Mouse (Mus musculus): Measurements from ENCODE around the gene Atf6b.

The Atf6b gene

DNA sequence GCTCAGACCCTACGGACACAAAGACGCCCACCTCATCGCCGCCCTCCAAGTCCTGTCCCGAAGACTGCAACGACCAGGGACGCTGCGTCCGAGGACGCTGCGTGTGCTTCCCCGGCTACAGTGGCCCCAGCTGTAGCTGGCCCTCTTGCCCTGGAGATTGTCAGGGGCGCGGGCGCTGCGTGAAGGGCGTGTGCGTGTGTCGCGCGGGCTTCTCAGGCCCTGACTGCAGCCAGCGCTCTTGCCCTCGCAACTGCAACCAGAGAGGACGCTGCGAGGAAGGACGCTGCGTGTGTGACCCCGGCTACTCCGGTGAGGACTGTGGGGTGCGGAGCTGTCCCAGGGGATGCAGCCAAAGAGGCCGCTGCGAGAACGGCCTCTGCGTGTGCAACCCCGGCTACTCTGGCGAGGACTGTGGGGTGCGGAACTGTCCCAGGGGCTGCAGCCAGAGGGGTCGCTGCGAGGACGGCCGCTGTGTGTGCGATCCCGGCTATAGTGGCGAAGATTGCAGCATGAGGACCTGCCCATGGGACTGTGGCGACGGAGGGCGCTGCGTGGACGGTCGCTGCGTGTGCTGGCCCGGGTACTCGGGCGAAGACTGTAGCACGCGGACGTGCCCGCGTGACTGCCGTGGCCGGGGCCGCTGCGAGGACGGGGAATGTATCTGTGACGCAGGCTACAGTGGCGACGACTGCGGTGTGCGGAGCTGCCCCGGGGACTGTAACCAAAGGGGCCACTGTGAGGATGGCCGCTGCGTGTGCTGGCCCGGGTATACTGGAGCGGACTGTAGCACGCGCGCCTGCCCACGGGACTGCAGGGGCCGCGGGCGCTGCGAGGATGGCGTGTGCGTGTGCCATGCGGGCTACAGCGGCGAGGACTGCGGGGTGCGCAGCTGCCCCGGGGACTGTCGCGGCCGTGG, 24.5 kb downstream of the Atf6b start:
- DNase-seq, result no peak

DNA sequence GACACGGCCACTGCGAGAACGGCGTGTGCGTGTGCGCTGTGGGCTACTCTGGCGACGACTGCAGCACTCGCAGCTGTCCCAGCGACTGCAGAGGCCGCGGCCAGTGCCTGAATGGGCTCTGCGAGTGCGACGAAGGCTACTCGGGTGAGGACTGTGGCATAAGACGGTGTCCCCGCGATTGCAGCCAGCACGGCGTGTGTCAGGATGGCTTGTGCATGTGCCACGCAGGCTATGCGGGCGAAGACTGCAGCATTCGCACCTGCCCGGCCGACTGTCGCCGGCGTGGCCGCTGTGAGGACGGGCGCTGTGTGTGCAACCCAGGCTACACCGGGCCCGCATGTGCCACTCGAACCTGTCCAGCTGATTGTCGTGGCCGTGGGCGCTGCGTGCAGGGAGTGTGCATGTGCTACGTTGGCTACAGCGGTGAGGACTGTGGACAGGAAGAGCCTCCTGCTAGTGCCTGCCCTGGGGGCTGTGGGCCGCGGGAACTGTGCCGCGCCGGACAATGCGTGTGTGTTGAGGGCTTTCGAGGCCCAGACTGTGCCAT, 25.4 kb downstream of the Atf6b start:
- no peak for DNase-seq

DNA sequence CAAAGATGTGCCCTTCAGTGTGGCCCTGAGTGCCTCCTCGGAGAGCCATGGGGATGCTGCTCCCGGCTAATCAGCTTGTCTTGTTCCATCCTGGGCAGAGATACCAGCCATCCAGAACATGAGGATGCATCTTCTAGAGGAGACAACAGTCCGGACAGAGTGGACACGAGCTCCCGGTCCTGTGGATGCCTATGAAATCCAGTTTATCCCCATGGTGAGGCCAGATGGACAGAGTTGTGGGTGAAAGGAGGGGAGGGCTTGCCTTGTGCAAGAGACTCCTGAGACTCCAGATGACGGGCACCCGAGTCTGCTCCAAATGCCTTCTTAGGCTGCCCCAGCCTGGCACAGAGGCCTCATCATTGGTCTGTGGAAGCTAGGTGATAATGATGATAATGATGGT, 26.2 kb downstream of the Atf6b start:
- DNase-seq, result no peak

DNA sequence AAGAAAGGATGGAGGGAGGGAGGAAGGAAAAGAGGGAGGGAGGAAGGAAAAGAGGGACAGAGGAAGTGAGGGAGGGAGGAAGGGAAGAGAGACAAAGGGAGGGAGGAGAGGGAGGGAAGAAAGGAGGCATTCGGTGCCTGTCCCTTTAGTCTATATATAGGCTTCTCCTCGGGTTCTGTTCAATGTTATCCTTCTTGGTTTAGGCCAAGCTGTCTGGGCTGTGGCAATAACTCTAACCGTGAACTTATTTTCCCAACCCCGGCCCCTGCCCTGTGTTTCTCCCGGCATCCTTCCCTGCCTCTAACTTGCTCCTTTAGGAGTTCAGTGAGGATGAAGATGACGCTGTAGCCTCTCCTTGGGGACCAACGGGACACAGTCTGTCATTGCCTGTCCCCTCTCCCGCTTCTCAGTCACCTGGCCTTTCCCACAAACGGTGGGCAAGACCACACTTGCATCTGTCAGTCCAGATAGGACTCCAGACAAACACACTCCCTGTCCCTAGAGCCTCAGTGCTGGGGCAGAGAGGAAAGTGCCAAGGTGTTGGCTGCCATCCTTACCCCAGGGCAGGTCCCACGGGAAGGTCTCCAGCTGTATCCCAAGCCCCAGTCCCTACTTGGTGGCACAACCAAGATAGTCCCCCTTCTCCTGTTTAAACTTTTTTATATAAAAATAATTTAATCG, 27.7 kb downstream of the Atf6b start:
- no peak for DNase-seq

DNA sequence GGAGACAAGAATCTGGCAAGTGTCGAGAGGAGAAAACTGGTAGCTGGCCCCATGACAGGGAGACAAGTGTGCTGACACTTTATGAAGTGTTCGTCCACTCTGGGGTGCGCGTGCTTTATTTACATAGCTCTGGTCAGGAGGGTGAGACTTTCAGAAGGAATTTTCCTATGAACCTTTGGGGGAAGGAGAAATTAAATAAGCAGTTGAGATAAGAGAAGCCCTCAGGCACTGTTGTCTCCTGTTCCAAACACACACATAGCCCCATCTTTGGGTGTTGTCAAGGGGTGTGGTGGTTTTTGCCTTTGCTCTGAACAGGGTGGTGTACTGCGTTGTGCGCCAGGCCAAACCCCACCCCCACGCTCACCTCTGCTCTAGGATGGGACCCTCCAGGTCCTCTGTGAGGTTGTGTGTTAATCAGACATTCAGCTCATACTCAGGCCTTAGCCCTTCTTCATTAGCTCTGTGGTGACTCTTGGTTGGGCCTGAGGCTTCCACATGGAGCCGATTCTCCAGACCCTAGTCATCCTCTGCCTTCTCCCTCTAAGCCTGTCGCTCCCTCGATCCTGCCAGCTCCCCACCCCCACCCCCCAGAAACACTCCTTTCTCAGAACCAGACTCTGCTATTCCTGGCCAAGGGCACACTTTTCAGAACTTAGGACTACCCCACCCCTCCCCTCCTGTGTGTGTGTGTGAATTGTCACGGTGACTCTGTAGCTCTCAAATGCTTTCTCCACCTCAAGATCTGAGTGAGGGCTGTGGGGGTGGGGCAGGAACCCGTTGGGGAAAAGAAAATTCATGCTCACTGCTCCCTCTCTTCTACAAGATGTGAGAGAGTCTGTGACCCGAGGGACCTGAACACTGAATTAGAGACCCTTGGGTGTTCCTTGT, 28.5 kb downstream of the Atf6b start:
- DNase-seq, result no peak

DNA sequence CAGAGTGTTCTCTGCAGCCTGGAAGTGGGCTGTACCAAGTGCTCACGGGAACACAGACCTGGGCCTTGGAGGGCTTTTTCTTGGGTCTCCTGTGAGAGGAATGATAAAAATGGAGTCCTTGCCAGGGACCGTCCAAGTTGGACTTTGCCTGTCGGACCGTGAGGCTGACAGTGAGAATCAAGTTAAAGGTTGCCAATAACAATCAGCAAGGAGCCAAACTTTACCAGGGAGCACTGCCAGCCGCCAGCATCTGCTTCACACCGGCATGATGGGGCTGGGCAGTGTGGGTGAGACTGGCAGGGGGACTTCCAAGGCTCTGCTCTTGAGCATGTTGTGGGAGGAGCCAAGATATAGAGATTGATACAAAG, 29.1 kb downstream of the Atf6b start:
- DNase-seq, result no peak

DNA sequence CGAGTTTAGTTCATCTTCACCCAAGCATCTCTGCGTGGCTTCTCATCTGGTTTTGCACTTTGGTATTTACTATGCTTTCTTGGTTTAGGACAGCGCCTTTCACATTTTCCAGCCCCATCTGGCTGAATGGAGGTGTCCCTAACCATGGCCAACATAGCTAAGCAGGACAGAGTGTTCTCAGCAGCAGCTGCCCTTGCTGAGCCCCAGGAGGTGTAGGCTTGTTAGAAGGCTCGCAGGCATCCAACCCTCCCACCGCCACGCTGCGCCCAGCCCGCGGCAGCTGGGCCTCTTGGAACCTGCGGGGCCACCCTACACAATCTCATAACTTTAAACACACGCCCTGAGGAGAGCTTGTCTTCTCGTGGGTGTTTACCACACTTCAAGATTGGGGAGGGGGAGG, 29.7 kb downstream of the Atf6b start:
- no peak for DNase-seq

DNA sequence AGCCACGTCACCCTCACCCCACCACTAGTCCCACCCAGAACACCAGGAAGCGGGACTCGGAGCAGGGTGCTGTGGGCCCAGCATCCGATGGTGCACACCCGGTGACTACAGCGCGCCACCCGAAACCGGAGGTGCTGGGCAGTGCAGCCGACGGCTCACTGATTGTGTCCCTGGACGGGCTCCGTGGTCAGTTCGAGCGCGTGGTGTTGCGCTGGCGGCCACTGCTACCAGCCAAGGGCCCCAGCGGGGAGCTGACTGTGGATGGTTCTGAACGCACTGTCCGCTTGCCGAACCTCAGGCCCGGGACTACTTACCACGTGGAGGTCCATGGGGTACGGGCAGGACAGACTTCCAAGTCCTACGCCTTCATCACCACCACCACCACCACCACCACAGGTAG, 33.2 kb downstream of the Atf6b start:
- no peak for DNase-seq

DNA sequence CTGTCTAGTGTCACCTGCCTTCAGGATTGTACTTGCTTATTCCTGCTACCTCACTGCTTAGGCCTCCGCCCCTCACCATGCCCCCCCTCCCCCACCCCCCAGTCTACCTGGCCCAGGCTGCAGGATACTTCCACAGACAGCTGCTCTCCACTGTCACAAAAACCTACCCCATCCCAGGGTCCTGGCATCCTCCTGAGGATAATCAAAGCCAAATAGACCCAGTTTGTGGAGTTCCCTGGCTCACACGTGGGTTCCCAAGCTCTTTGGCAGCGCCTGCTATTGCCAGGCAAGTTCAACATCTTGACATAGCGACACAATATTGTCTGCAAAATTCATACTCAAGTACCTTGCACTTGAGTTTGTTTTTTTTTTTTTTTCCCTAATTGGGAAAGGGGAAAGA, 33.7 kb downstream of the Atf6b start:
- no peak for DNase-seq

DNA sequence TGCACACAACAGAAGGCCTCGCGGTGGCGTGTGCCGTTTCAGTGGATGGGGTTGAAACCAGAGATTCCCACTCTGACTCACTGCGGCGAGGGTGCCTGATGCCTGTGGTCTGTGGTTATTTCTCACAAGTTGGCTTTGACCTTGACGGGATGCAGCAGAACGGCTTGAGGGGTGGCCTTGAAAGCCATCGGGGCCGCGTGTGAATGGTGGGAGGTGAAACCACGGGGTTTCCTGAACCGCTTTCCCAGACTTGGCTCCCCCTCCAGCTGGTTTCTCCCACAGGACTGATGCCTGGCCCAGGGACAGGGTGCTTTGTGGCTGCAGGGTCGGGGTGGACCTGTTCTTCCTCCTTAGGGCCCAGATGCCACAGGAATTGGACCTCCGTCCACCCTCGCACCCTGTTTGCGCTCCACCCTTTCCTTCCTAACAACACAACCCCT, 34.2 kb downstream of the Atf6b start:
- DNase-seq, result no peak

DNA sequence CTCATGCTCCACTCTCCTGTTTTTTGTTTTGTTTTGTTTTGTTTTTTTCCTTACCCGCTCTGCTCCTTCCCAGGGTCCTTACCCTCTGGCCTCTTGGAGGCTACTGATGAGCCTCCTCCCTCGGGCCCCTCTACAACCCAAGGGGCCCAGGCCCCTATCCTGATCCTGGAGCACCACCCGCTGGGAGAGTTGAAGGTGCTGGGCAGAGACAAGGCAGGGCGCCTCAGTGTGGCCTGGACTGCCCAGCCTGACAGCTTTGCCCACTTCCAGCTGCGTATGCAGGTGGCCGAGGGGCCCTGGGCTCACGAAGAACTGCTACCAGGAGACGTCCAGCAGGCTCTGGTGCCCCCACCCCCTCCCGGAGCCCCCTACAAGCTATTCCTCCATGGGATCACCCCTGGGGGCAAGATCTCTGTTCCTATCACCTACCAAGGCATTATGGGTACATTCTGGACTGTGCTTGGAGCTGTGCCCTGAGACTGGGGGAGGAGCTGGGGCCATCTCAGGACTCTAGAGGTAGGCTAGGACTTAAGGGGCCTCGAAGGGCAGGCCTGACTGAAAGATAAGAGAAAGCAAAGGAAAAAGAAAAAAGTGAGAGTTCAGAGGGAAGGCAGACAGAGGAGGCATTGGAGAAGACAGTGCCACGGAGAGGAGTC, 35.1 kb downstream of the Atf6b start:
- DNase-seq, result no peak

DNA sequence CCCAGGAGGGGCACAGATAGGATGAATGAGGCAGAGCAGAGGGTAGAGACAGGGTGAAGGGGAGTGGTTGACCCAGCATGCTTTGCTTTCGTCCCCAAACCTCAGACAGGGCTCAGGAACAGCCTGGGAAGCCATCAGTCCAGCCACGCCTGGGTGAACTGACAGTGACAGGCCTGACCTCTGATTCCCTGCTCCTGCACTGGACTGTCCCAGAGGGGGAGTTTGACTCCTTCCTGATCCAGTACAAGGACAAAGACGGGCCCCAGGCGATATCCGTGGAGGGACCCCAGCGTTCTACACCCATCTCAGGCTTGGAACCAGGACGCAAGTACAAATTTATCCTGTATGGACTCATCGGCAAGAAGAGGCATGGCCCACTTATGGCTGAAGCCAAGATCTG, 36.2 kb downstream of the Atf6b start:
- DNase-seq, result no peak

DNA sequence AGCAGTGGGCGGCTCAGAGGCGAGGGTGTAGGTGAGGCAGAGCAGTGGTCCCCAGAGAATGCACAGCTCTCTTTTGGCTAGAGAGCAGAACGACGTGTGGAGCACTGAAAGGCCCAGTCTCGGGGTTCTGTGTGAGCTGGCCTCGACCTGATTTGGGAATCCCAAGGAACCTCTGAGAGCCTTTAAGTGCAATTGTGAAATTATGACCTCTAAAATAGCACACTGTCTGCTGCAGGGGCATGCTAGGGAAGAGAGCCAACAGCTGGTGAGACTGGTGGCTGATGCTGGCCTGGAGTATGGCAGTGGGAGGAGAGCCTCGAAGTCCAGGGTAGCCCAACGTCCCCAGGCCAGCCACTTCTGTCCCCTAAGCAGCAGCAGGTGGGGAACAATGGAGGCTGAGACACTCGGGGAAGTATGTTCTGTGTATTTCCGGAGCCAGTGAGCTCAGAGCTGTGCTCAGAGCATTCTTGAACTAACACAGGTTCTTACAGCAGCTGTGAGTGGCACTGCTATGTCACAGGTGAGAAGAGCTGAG, 36.8 kb downstream of the Atf6b start:
- no peak for DNase-seq

DNA sequence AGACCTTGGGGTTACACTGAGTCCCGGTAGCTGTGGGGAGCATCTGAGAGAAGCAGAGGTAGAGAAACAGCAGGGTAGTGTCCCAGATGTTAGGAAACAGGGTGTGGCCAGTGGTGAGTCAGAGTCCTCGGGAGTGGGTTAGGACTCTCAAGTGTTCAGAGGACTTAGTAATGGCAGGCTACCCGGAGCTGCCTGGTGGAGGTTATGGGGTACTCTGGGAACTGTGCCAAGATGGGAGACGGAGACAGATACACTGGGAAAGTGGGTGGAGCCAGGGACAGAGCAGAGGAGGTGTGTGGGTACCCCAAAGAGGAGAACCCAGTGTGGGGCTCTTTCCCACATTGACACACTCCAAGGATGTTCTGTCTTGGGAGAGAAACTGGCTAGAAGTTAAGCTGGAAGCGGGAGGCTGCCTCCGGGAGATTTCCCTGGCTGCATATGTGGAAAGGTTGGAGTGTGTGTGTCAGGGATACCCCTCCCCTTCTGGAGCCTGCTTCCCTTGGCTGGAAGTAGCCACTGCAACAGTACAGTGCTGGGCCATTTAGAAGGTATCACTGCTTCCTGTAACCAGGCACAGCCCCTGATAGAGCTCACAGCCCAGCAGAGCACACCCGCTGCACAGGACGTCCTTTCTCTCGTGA, 37.4 kb downstream of the Atf6b start:
- DNase-seq, result no peak

DNA sequence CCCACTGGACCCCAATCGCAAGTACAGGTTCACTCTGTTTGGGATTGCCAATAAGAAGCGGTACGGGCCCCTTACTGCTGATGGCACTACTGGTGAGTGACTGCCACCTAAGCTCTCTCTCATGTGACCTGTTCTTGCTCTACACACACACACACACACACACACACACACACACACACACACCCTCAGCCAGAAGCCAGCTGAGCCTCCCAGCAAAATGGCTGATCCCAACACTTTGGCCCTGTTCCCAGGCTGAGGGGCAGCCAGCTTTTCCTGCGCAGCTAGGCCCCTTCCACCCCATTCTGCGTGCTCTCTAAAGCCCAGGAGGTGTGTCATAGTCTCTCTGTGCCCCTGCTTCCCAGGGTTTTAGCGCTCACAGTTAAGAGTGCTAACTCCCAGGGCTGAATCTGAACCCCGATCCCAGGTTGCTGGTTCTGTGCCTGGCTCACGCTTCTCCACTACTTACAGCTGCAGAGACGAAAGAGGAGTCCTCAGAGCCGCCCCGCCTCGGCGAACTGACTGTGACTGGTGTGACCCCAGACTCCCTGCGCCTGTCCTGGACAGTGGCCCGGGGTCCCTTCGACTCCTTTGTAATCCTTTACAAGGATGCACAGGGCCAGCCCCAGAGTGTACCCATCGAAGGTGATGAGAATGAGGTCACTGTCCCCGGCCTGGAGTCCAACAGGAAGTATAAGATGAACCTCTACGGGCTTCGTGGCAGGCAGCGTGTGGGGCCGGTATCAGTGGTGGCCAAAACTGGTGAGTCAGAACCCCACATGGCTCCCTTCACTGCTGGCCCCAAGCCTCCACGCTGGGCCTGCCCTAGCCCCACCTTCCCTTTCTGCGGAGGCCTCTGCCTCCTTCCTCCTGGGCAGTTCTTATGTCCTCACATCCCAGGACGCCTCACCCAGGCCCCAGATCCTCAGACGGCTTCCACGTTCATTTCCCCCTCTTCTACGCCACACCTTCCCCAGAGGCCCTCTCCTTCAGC, 38.5 kb downstream of the Atf6b start:
- no peak for DNase-seq

DNA sequence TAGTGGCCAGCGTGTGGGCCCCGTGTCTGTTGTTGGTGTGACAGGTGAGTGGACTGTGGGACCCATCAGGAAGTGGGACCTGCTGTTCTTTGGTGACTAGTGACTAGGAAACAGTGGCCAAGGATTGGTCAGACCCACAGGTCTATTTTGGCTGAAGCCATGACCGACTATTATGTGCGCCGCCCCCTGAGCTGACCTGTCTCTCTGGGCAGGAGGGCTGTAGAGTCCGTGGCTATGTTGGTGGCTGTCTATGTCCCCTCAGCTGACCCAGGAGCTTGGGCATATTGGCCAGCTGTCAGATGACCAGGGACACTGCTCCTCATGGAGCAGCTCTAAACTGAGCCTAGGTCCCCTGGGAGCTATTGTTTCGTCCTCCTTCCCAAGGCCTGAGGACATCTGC, 41.9 kb downstream of the Atf6b start:
- DNase-seq, result no peak

DNA sequence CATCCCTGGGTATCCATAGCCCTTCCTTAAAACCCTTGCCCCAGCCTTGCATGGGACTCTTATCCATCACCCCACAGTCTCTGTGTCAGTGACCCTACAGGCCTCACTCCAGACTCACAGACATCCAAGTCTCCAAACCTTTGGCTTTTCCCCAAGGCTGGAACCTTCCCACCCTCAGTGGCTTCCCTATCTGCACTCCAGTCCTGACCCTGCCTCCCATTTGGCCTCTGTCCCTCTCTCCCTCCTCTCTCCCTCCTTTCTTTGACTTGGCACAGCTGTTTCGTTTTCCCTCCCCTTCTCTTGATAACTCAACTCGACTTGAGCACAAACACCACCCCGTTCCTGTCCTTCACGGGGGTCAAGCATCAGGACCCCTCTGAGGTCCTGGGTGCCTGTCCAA, 43.5 kb downstream of the Atf6b start:
- no peak for DNase-seq

DNA sequence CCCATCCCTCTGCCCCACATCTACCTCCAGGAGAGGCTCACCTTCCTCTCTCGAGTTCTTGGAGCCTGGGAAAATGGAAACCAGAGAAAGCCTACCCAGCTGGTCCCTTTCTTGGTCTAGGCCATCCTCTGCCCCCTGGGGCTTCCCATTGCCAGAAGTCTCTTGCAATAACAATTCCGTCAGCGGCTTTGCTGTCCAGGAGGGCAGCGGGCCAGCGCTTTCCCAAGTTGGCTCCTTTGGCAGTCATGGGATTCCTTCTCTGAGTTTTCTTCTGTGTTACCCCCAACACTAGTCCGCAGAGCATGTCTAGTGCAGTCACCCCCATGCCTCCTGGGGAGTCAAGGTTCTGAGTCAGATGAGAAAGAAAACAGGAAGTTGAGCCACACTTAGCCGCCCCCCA, 46.0 kb downstream of the Atf6b start:
- DNase-seq, result no peak

DNA sequence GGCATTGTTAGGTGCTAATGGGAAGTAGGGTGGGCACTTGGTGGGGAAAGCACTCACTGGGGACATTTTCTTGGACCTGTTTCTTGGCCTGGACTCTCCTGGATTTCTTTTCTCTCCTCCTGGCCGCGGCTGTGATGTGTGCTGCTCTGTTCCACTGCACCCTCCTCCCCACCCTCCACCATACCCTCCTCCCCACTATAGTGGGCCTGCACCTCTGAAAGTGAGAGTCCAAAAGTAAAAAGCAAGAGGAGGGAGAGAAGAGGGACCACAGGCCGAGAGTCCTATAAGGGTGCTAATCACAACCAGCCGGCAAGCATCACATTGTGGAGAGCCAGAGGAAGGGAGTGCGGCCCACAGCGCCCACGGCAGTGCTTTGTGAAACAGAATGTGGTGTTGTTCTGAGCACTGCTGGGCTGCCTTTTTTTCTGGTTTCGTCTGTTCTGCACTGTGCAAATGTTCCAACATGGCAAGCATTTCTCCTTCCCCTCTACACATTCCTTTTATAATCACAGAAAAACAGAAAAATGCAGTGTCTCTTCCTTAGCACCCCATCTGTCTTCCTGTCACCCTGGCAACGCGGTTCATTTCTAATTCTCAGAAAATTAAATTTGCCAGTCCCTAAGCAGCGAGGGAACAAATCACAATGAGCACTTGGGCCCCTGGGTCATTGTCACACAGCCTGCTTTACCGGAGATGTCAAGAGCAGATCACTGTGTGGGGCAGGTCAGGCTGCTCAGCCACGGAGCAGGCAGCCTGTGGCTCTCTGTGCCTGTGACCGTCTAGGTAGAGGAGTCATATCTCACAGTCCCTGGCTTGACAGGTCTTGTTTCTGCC, 52.8 kb downstream of the Atf6b start:
- no peak for DNase-seq

DNA sequence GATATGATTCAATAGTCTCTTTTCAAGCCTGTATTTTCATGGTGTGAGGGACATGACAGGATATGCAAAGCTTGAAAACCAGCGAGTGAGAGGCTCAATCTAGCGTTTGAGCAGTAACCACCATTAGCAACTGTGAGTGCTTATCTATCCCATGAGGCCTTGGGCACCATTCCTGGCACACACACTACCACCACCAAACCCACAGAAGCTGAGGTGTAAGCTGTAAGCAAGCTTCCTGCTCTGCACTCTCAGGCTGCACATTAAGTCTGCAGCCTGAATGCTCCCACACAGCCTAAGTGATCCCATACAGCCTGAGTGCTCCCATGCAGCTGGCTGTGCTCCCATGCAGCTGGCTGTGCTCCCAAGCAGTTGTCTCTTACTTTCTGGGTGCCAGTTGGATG, 53.7 kb downstream of the Atf6b start:
- DNase-seq, result no peak

All from cerebellum, adult 11 months (tissue).